Mouse (Mus musculus) urinary bladder, postnatal 14 days (tissue): Measurements from ENCODE around the gene Klhdc8b.

Experiments used
- DNase-seq: peaks from one replicate; pipeline ENCODE4 v3.0.0; 2021; ENCODE audit warnings: low spot score

Gene Klhdc8b

GRCm38 (mm10) chr9:108461181-108461631, at the start of gene Klhdc8b:
Klhdc8b (minus strand) TSS chr9:108461581.
- DNase-seq, result no peak

GRCm38 (mm10) chr9:108508776-108509175, 47.4 kb upstream of the Klhdc8b start:
- DNase-seq, result no peak

- peak; percentile 97 for DNase-seq
These were observed 46.4 kb upstream of the Klhdc8b start, which contains the start of gene Qars for GRCm38 (mm10) chr9:108507619-108508434. Qars (plus strand) TSS chr9:108507706.

- DNase-seq, result no peak
These were observed 45.5 kb upstream of the Klhdc8b start for GRCm38 (mm10) chr9:108506901-108507300.

- no peak for DNase-seq
These were observed 38.6 kb upstream of the Klhdc8b start for GRCm38 (mm10) chr9:108499943-108500342.

- no peak for DNase-seq
These were observed 37.9 kb upstream of the Klhdc8b start for GRCm38 (mm10) chr9:108499231-108499630.

- no peak for DNase-seq
These were observed 33.5 kb upstream of the Klhdc8b start for GRCm38 (mm10) chr9:108494905-108495304.

- no peak for DNase-seq
These were observed 32.9 kb upstream of the Klhdc8b start for GRCm38 (mm10) chr9:108494146-108494825.

GRCm38 (mm10) chr9:108493246-108493645, 31.9 kb upstream of the Klhdc8b start:
- DNase-seq, result no peak

GRCm38 (mm10) chr9:108492043-108492750, 30.8 kb upstream of the Klhdc8b start:
- DNase-seq, result peak; percentile 26

GRCm38 (mm10) chr9:108491286-108491580, 29.9 kb upstream of the Klhdc8b start:
- DNase-seq, result no peak

GRCm38 (mm10) chr9:108490559-108491285, 29.3 kb upstream of the Klhdc8b start, which contains the start of gene Usp19:
Usp19 (plus strand) TSS chr9:108490602.
- peak; percentile 97 for DNase-seq

GRCm38 (mm10) chr9:108489702-108490558, 28.5 kb upstream of the Klhdc8b start:
- no peak for DNase-seq

- no peak for DNase-seq
These were observed 27.8 kb upstream of the Klhdc8b start for GRCm38 (mm10) chr9:108489215-108489614.

- DNase-seq, result no peak
These were observed 27.0 kb upstream of the Klhdc8b start for GRCm38 (mm10) chr9:108488403-108488802.

GRCm38 (mm10) chr9:108486973-108487530, 25.7 kb upstream of the Klhdc8b start:
- no peak for DNase-seq

- no peak for DNase-seq
These were observed 24.0 kb upstream of the Klhdc8b start for GRCm38 (mm10) chr9:108485301-108485875.

GRCm38 (mm10) chr9:108484021-108484420, 22.6 kb upstream of the Klhdc8b start:
- no peak for DNase-seq

GRCm38 (mm10) chr9:108483051-108483790, 21.8 kb upstream of the Klhdc8b start:
- no peak for DNase-seq
